Mouse (Mus musculus): ENCODE measurements around the gene Pard3b. TPM values are rescaled to one million over a fixed set of nuclear protein-coding genes. Genes with fewer than 3 reads are reported as not detected.

The Pard3b gene
- polyA plus RNA-seq, 1 experiment from 2014 or later: 15.4 TPM

- ATAC-seq (replicated peaks; ENCODE audit: low FRiP score) (no peak), DNase-seq (ENCODE audit: low spot score) (no peak)
- Histone ChIP-seq H3K4me2 (ENCODE audit: low read depth, low read length, severe bottlenecking) (no peak overlapping the region), H3K4me3 (ENCODE audit: low read depth, low read length) (no peak overlapping the region), H3K27ac (ENCODE audit: low read depth, low read length) (no peak overlapping the region), H3K27me3 (ENCODE audit: control insufficient read depth, insufficient read depth, low read length) (no peaks in the 10 kb centered on the region), H3K9ac (ENCODE audit: low read length) (no peak overlapping the region), H3K4me1 (replicated peaks; ENCODE audit: control insufficient read depth, insufficient read depth, low read length) (no peaks in the 10 kb centered on the region), H3K36me3 (ENCODE audit: control insufficient read depth, insufficient read depth, low read length) (no peaks in the 10 kb centered on the region), H3K9me3 (ENCODE audit: control insufficient read depth, low read length) (no peaks in the 10 kb centered on the region)
- 71% methylated on average over 10 of the region's 10 CpGs for WGBS
Measured at GRCm38 (mm10) chr1:62631511-62632305, 993.1 kb downstream of the Pard3b start.

GRCm38 (mm10) chr1:62632886-62633285 is 994.3 kb downstream of the Pard3b start:
- no peak for ATAC-seq (replicated peaks; ENCODE audit: low FRiP score)

GRCm38 (mm10) chr1:62635203-62635602 is 996.6 kb downstream of the Pard3b start:
- 81% methylated on average over 6 of the region's 6 CpGs for WGBS
- Histone ChIP-seq H3K4me3 (ENCODE audit: low read depth, low read length) (no peak overlapping the region), H3K36me3 (ENCODE audit: control insufficient read depth, insufficient read depth, low read length) (no peaks in the 10 kb centered on the region), H3K4me1 (replicated peaks; ENCODE audit: control insufficient read depth, insufficient read depth, low read length) (no peaks in the 10 kb centered on the region), H3K9ac (ENCODE audit: low read length) (no peak overlapping the region), H3K4me2 (ENCODE audit: low read depth, low read length, severe bottlenecking) (no peak overlapping the region), H3K27me3 (ENCODE audit: control insufficient read depth, insufficient read depth, low read length) (no peaks in the 10 kb centered on the region), H3K27ac (ENCODE audit: low read depth, low read length) (no peak overlapping the region), H3K9me3 (ENCODE audit: control insufficient read depth, low read length) (no peaks in the 10 kb centered on the region)
- DNase-seq (ENCODE audit: low spot score): no peak
- no peak for ATAC-seq (replicated peaks; ENCODE audit: low FRiP score)

More at GRCm38 (mm10) chr1:62632886-62633285, 994.3 kb downstream of the Pard3b start:
- no peak for DNase-seq (ENCODE audit: low spot score)
- Histone ChIP-seq H3K9me3 (ENCODE audit: control insufficient read depth, low read length) (no peaks in the 10 kb centered on the region), H3K4me2 (ENCODE audit: low read depth, low read length, severe bottlenecking) (no peak overlapping the region), H3K27me3 (ENCODE audit: control insufficient read depth, insufficient read depth, low read length) (no peaks in the 10 kb centered on the region), H3K9ac (ENCODE audit: low read length) (no peak overlapping the region), H3K36me3 (ENCODE audit: control insufficient read depth, insufficient read depth, low read length) (no peaks in the 10 kb centered on the region), H3K4me3 (ENCODE audit: low read depth, low read length) (no peak overlapping the region), H3K4me1 (replicated peaks; ENCODE audit: control insufficient read depth, insufficient read depth, low read length) (no peaks in the 10 kb centered on the region), H3K27ac (ENCODE audit: low read depth, low read length) (no peak overlapping the region)
- WGBS: 93% methylated on average over 2 of the region's 2 CpGs

- Histone ChIP-seq H3K9ac (ENCODE audit: low read length) (no peak overlapping the region), H3K36me3 (ENCODE audit: control insufficient read depth, insufficient read depth, low read length) (no peaks in the 10 kb centered on the region), H3K9me3 (ENCODE audit: control insufficient read depth, low read length) (no peaks in the 10 kb centered on the region), H3K27me3 (ENCODE audit: control insufficient read depth, insufficient read depth, low read length) (no peaks in the 10 kb centered on the region), H3K4me2 (ENCODE audit: low read depth, low read length, severe bottlenecking) (no peak overlapping the region), H3K4me3 (ENCODE audit: low read depth, low read length) (no peak overlapping the region), H3K27ac (ENCODE audit: low read depth, low read length) (no peak overlapping the region), H3K4me1 (replicated peaks; ENCODE audit: control insufficient read depth, insufficient read depth, low read length) (no peaks in the 10 kb centered on the region)
- DNase-seq (ENCODE audit: low spot score): peak; percentile 19
- WGBS: 94% methylated on average over 6 of the region's 6 CpGs
- no peak for ATAC-seq (replicated peaks; ENCODE audit: low FRiP score)
Measured at GRCm38 (mm10) chr1:62636906-62637673, 998.5 kb downstream of the Pard3b start.

- no peak overlapping the region for H3K27ac ChIP-seq (ENCODE audit: low read depth, low read length)
- H3K4me2 ChIP-seq (ENCODE audit: low read depth, low read length, severe bottlenecking): no peak overlapping the region
- H3K4me3 ChIP-seq (ENCODE audit: low read depth, low read length): no peak overlapping the region
- no peaks in the 10 kb centered on the region for H3K36me3 ChIP-seq (ENCODE audit: control insufficient read depth, insufficient read depth, low read length)
- H3K9me3 ChIP-seq (ENCODE audit: control insufficient read depth, low read length): no peaks in the 10 kb centered on the region
- 90% methylated on average over 11 of the region's 11 CpGs for WGBS
- no peaks in the 10 kb centered on the region for H3K27me3 ChIP-seq (ENCODE audit: control insufficient read depth, insufficient read depth, low read length)
- no peaks in the 10 kb centered on the region for H3K4me1 ChIP-seq (replicated peaks; ENCODE audit: control insufficient read depth, insufficient read depth, low read length)
- ATAC-seq (replicated peaks; ENCODE audit: low FRiP score) (no peak), DNase-seq (ENCODE audit: low spot score) (no peak)
- no peak overlapping the region for H3K9ac ChIP-seq (ENCODE audit: low read length)
Measured at GRCm38 (mm10) chr1:62639012-62639411, 1000.4 kb downstream of the Pard3b start.

GRCm38 (mm10) chr1:62639440-62639839 is 1000.8 kb downstream of the Pard3b start:
- no peaks in the 10 kb centered on the region for H3K4me1 ChIP-seq (replicated peaks; ENCODE audit: control insufficient read depth, insufficient read depth, low read length)
- ATAC-seq (replicated peaks; ENCODE audit: low FRiP score) (no peak), DNase-seq (ENCODE audit: low spot score) (no peak)
- H3K4me2 ChIP-seq (ENCODE audit: low read depth, low read length, severe bottlenecking): no peak overlapping the region
- no peak overlapping the region for H3K27ac ChIP-seq (ENCODE audit: low read depth, low read length)
- H3K36me3 ChIP-seq (ENCODE audit: control insufficient read depth, insufficient read depth, low read length): no peaks in the 10 kb centered on the region
- 91% methylated on average over 4 of the region's 4 CpGs for WGBS
- no peak overlapping the region for H3K4me3 ChIP-seq (ENCODE audit: low read depth, low read length)
- no peaks in the 10 kb centered on the region for H3K9me3 ChIP-seq (ENCODE audit: control insufficient read depth, low read length)
- no peak overlapping the region for H3K9ac ChIP-seq (ENCODE audit: low read length)
- no peaks in the 10 kb centered on the region for H3K27me3 ChIP-seq (ENCODE audit: control insufficient read depth, insufficient read depth, low read length)

DNA sequence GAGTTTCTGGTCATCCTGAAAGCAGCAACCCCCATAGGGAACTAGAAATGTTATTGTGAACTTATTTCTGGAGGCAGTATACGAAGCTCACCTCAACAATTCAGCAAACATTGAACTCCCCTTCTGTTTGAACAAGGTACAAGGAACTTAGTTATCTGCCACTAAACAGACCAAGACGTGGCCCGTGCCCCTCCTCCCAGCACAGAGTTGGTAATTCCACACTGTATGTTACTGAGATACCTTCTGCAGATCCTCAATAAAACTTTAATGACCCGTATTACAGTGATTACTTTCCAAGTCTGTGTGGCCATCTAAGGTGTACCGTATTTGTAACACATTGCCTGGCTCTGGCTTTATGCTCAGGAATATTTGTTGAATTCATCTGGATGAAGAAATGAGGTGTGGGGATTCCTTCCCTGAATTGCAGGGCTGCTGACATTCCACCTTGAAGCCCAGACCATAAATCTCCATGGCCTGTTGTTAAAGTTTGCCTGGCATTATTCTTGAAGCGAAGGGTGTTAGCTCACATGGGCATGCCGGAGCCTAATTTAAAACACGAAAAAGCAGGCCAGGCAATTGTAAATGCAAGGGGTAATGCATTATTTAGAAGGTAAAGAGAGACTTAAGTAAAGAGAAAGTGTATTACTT is 1006.1 kb downstream of the Pard3b start:
- no peak for ATAC-seq (replicated peaks; ENCODE audit: low FRiP score)
- H3K4me2 ChIP-seq (ENCODE audit: low read depth, low read length, severe bottlenecking): no peak overlapping the region
- 91% methylated on average over 8 of the region's 8 CpGs for WGBS
- no peak for DNase-seq (ENCODE audit: low spot score)
- H3K36me3 ChIP-seq (ENCODE audit: control insufficient read depth, insufficient read depth, low read length): no peaks in the 10 kb centered on the region
- H3K4me3 ChIP-seq (ENCODE audit: low read depth, low read length): no peak overlapping the region
- no peaks in the 10 kb centered on the region for H3K27me3 ChIP-seq (ENCODE audit: control insufficient read depth, insufficient read depth, low read length)
- H3K9me3 ChIP-seq (ENCODE audit: control insufficient read depth, low read length): no peaks in the 10 kb centered on the region
- no peak overlapping the region for H3K9ac ChIP-seq (ENCODE audit: low read length)
- H3K27ac ChIP-seq (ENCODE audit: low read depth, low read length): no peak overlapping the region
- peaks cover 4% of the 10 kb centered on the region; the same call in 1 of the 2 replicates for H3K4me1 ChIP-seq (replicated peaks; ENCODE audit: control insufficient read depth, insufficient read depth, low read length)

DNA sequence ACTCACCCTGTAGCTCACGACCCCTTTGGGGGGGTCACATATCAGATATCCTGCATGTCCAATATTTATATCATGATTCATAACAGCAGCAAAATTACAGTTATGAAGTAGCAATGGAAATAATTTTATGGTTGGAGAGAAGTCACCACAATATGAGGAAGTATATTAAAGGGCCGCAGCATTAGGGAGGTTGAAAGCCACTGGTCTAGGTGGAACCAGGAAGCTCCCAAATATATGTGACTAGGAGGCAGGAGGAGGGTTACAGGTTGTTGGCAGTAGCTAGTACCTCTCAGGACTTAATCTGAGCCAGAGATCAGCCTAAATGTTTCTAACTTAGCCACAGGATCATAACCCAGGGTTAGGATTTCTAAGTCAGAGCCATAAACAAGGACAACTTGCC is 1008.2 kb downstream of the Pard3b start:
- ATAC-seq (replicated peaks; ENCODE audit: low FRiP score): no peak

More for the DNA sequence above, 1008.2 kb downstream of the Pard3b start:
- Histone ChIP-seq H3K27me3 (ENCODE audit: control insufficient read depth, insufficient read depth, low read length) (no peaks in the 10 kb centered on the region), H3K4me3 (ENCODE audit: low read depth, low read length) (no peak overlapping the region), H3K36me3 (ENCODE audit: control insufficient read depth, insufficient read depth, low read length) (no peaks in the 10 kb centered on the region), H3K9me3 (ENCODE audit: control insufficient read depth, low read length) (no peaks in the 10 kb centered on the region), H3K4me1 (replicated peaks; ENCODE audit: control insufficient read depth, insufficient read depth, low read length) (peaks cover 4% of the 10 kb centered on the region; the same call in 1 of the 2 replicates), H3K9ac (ENCODE audit: low read length) (no peak overlapping the region), H3K4me2 (ENCODE audit: low read depth, low read length, severe bottlenecking) (no peak overlapping the region), H3K27ac (ENCODE audit: low read depth, low read length) (no peak overlapping the region)
- 91% methylated on average over 2 of the region's 2 CpGs for WGBS
- no peak for DNase-seq (ENCODE audit: low spot score)

Measured in forebrain, embryonic 11.5 days (tissue).